Mouse (Mus musculus): ENCODE measurements around the gene Rbm47.

The Rbm47 gene

GRCm38 (mm10) chr5:66124931-66125330, 48.0 kb downstream of the Rbm47 start:
- DNase-seq (ENCODE audit: low spot score in 2 of 2) = no peak

DNA sequence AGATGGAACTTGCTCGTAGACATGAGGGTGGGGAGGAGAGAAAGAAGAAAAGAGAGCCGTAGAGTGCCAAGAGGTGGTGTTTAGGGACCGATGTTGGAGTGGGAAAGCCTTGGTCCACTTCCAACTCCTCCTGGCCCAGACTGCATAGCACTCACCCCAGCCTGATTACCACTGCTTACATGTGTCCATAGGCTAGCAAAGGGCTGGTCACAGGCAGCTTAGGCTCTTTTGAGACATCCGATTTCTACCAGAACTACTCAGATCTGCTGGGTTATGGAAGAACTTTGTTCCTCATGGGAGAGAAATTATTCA, 48.9 kb downstream of the Rbm47 start:
- no peak for DNase-seq (ENCODE audit: low spot score in 2 of 2)

- DNase-seq (ENCODE audit: low spot score in 2 of 2) = no peak
Observed at GRCm38 (mm10) chr5:66123295-66124088, 49.4 kb downstream of the Rbm47 start.

DNA sequence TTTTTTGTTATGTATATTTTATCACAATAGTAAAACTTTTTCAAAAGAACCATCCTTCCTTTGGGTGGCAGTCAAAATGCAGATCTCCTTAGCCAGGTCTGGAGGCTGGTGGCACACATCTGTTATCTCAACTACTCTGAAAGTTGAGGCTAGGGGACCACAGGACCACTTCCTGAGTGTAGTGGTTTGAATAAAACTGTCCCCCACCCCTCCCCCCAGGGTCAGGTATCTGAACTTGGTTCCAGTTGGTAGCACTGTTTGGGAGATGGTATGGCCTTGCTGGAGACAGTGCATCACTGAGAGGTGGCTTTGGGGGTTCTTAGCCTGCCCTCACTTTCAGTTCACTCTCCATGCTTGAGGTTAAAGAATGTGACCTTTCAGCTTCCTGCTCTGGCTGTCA, 51.7 kb downstream of the Rbm47 start:
- DNase-seq (ENCODE audit: low spot score in 2 of 2) = no peak

- DNase-seq (ENCODE audit: low spot score in 2 of 2) = no peak
Observed at GRCm38 (mm10) chr5:66114751-66115150, 58.2 kb downstream of the Rbm47 start.

GRCm38 (mm10) chr5:66114208-66114607, 58.7 kb downstream of the Rbm47 start:
- no peak for DNase-seq (ENCODE audit: low spot score in 2 of 2)

GRCm38 (mm10) chr5:66112059-66112458, 60.9 kb downstream of the Rbm47 start:
- DNase-seq (ENCODE audit: low spot score in 2 of 2) = peak; percentile 6 to 20

- DNase-seq (ENCODE audit: low spot score in 2 of 2) = no peak
Observed at GRCm38 (mm10) chr5:66106372-66106771, 66.5 kb downstream of the Rbm47 start.

- DNase-seq (ENCODE audit: low spot score in 2 of 2) = no peak
Observed at GRCm38 (mm10) chr5:66105946-66106345, 67.0 kb downstream of the Rbm47 start.

DNA sequence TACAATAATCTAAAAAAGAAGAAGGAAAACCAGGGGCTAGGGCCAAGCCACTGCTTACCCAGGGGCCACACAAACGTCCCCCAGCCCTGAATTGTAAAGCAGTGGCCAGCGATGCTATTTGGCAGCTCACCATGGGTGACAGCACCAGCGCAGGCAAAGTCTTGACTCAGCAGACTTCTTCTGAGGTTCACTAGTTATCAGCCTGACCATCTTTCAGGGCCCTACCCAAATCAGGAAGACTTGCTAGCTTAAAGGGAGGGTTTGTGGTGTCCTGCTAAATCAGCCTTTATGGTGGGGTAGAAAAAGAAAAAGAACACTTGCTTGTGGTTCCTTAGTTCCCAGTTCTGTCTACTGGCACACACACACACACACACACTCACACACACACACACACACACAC, 67.6 kb downstream of the Rbm47 start:
- no peak for DNase-seq (ENCODE audit: low spot score in 2 of 2)

GRCm38 (mm10) chr5:66103386-66103785, 69.5 kb downstream of the Rbm47 start:
- no peak for DNase-seq (ENCODE audit: low spot score in 2 of 2)

GRCm38 (mm10) chr5:66102821-66103220, 70.1 kb downstream of the Rbm47 start:
- DNase-seq (ENCODE audit: low spot score in 2 of 2) = no peak

GRCm38 (mm10) chr5:66101577-66101976, 71.3 kb downstream of the Rbm47 start:
- peak in 1 of 2 experiments; percentile 14 for DNase-seq (ENCODE audit: low spot score in 2 of 2)

GRCm38 (mm10) chr5:66100322-66100721, 72.6 kb downstream of the Rbm47 start:
- DNase-seq (ENCODE audit: low spot score in 2 of 2) = no peak

DNA sequence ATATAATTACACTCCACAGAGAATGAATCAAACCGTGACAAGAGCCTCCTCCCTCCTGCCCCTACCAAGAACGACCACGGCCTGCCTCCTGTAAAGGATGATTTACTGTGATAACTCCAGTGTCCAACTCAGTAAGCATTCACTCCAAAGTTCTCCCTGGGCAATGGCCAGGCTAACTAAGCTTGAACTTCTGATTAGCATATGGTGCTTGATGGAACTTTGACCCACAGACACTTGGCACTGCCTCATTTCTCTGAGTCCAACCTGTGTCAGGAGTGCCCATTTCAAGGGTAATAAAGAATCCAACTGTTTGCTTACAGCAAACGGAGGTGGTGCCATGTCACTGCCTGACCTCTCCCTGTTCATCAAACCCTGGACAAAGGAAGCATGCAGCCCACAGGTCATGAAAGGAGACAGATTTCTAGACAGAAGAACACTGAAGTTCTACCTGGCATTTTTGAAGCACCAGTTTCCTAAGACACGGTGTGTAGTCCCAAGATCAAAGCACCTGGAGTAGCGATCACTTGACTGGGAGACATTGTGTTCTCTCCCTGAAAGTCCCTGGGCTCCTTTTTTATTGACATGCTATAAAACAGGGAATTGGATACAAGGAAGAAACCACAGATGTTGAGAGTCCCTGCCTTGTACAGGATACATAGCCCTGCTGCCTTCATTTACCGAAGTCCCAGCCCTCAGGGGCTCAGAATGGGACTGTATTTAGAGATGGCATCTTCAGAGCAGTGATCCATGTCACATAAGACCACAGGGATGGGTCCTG, 74.6 kb downstream of the Rbm47 start:
- no peak for DNase-seq (ENCODE audit: low spot score in 2 of 2)

DNA sequence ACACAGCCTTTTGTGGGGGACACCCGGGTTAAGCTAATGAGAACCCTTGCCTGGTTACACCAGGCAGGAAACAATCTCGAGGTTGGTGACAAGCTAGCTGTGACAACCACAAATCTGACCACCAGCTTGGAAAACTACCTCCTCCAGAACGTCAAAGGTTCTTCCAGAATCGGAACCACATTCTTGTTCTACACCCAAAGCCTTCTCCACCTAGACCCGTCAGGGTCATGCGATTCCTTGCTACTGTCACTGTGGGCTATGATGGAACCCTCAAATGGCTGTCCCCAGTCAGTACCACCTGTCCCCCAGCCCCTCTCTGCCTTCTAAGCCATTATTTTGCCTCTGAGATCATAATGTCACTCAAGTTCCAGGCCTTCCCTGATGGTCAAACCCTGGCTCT, 76.8 kb downstream of the Rbm47 start:
- no peak for DNase-seq (ENCODE audit: low spot score in 2 of 2)

- no peak for DNase-seq (ENCODE audit: low spot score in 2 of 2)
Observed at GRCm38 (mm10) chr5:66095166-66095565, 77.8 kb downstream of the Rbm47 start.

- DNase-seq (ENCODE audit: low spot score in 2 of 2) = no peak
Observed at GRCm38 (mm10) chr5:66090037-66090436, 82.9 kb downstream of the Rbm47 start.

GRCm38 (mm10) chr5:66089600-66089999, 83.3 kb downstream of the Rbm47 start:
- no peak for DNase-seq (ENCODE audit: low spot score in 2 of 2)

DNA sequence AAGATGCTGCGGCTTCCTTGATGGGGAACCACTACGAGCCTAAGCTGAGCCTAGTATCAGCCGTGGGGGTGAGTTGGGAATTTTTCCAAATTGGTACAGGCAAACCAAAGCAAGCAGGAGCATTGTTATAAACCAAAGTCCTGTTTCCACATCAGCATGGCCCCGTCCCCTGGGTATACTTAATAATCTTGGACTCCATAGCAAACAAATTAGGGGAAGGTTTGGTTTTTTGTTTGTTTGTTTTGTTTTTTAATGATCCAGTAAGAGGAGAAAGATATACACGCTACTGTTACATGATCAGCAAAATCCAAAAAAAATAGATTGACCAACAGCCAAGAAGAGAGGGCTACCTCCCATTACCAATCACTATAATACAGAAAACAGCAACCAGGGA, 84.0 kb downstream of the Rbm47 start:
- DNase-seq (ENCODE audit: low spot score in 2 of 2) = no peak

DNA sequence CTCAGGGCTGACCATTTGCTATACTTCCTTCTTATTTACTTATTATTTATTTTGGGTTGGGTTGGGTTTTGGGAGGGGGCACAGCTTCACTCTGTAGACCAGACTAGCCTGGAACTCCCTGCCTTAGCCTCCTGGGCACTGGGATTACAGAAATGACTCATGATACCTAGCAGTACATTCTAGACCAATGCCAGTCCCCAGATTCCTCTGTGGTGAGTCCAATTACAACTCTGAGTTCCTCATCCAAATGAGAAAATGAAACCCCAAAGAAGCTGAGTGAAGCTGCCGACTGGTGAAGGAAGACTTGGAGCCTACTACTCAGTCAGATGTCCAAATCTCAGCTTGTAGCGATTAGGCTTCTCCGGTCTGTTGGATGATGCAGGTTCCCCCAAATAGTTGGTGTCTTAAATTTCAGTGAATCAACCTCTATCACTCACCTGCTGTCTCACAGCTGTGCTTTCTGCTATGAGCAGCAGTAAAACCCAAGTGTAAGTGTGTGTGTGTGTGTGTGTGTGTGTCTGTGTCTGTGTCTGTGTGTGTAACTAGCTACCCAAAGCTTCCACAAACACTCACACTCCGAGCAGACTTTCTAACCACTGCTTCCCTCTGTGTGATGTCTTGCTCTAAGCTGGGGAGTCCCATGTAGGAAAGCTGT, 84.5 kb downstream of the Rbm47 start:
- DNase-seq (ENCODE audit: low spot score in 2 of 2) = no peak

- no peak for DNase-seq (ENCODE audit: low spot score in 2 of 2)
Observed at GRCm38 (mm10) chr5:66086952-66087351, 86.0 kb downstream of the Rbm47 start.

GRCm38 (mm10) chr5:66086304-66086703, 86.6 kb downstream of the Rbm47 start:
- no peak for DNase-seq (ENCODE audit: low spot score in 2 of 2)

All from left cerebral cortex, adult 9 months (tissue).